Mouse (Mus musculus) stomach, embryonic 15.5 days (tissue): ENCODE results near the gene Tacc2. TPM values are rescaled to one million over a fixed set of nuclear protein-coding genes. Genes with fewer than 3 reads are reported as not detected.
A peak's percentile ranks its signal among the peaks of the same experiment; 100 is the strongest.

Source experiments
- ATAC-seq: fragments of 200-750 bp; cut with Nextera tagmentation; 2 replicates; pipeline ENCODE4 v1.8.0; 2017; ENCODE audit warnings: low read depth, moderate number of reproducible peaks, moderate TSS enrichment; ENCODE audit not compliant: insufficient read depth, low FRiP score
- H3K27ac ChIP-seq: fragments of 300-500 bp; sonication (generic); 2 replicates; pipeline ENCODE4 v1.5.1; 2015; ENCODE audit warnings: mild to moderate bottlenecking, inconsistent platforms
- H3K27me3 ChIP-seq: fragments of 300-500 bp; sonication (generic); replicated peaks from 2 replicates; pipeline ENCODE4 v1.6.1; 2015; ENCODE audit warnings: inconsistent platforms
- H3K36me3 ChIP-seq: fragments of 300-500 bp; sonication (generic); 2 replicates; pipeline ENCODE4 v1.6.1; 2015; ENCODE audit warnings: inconsistent platforms
- H3K4me1 ChIP-seq: fragments of 300-500 bp; sonication (generic); 2 replicates; pipeline ENCODE4 v1.6.1; 2015; ENCODE audit warnings: inconsistent platforms
- H3K4me2 ChIP-seq: fragments of 300-500 bp; sonication (generic); 2 replicates; pipeline ENCODE4 v1.6.1; 2015; ENCODE audit warnings: mild to moderate bottlenecking, inconsistent platforms
- H3K4me3 ChIP-seq: fragments of 300-500 bp; sonication (generic); replicated peaks from 2 replicates; pipeline ENCODE4 v1.5.1; 2015; ENCODE audit warnings: inconsistent platforms
- H3K9ac ChIP-seq: fragments of 300-500 bp; sonication (generic); 2 replicates; pipeline ENCODE4 v1.6.1; 2015; ENCODE audit warnings: inconsistent platforms
- H3K9me3 ChIP-seq: fragments of 300-500 bp; sonication (generic); 2 replicates; pipeline ENCODE4 v1.6.1; 2016; ENCODE audit warnings: inconsistent platforms
- WGBS: fragments of 180-500 bp; shearing (Covaris S2); methylation state at CpG from one replicate; pipeline ENCODE4 v1.1.7; 2015; 5-methylcytosine and 5-hydroxymethylcytosine counted together
- polyA plus RNA-seq: library from polyadenylated mRNA; unstranded; fragments of >200 nt; fragmentation: Nextera tagmentation; extraction: Ambion mirVana; gene quantifications from 2 replicates; pipeline ENCODE4 v1.2.1, GENCODE M21; 2015

Gene Tacc2
- polyA plus RNA-seq, 1 experiment from 2014 or later, result 21.4 TPM

DNA sequence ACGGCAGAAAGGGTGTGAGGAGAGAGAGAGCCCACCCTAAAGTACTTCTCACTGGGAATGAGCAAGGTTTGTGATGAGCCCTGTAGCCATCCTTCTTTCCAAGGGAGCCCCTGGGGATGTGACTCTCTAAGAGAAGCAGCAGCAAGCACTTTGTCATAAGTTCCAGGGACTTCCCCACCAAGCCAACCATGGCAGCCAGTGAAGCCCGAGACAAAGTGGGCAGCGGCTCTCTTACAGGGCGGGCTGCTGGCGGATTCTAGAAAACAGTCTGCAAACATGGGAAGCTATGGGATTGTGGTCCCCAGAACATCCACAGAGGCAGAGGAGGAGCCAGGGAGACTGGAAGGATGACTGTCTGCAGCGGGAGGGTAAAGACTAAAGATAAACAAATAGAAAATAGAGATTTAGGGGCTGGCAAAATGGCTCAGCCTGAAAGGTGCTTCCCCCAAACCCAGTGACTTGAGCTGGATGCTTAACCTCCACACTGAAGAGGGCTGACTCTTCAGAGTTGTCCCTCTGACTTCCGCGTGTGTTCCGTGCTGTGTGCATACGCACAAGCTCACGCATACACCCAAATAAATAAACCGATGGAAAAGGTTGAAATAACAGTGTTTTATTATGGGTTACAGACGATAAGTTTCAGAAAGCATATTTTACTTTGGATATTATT, 118.6 kb downstream of the Tacc2 start:
- WGBS, result 61% methylated on average over 13 of the region's 13 CpGs
- H3K4me1 ChIP-seq, result peaks cover 33% of the 10 kb centered on the region
- no peaks in the 10 kb centered on the region for H3K9me3 ChIP-seq
- ATAC-seq, result no peak
- 0 out of 2 replicates have a peak, but pooled peaks cover 4% of the 10 kb centered on the region for H3K36me3 ChIP-seq
- H3K4me2 ChIP-seq, result no peak overlapping the region
- H3K27ac ChIP-seq, result no peak overlapping the region
- no peak overlapping the region for H3K4me3 ChIP-seq
- H3K9ac ChIP-seq, result no peak overlapping the region
- no peaks in the 10 kb centered on the region for H3K27me3 ChIP-seq

- H3K9ac ChIP-seq, result no peak overlapping the region
- 71% methylated on average over 16 of the region's 16 CpGs for WGBS
- no peak overlapping the region; the same call in 1 of the 2 replicates for H3K27ac ChIP-seq
- H3K4me3 ChIP-seq, result no peak overlapping the region
- no peaks in the 10 kb centered on the region for H3K9me3 ChIP-seq
- ATAC-seq, result no peak
- H3K4me1 ChIP-seq, result peaks cover 32% of the 10 kb centered on the region
- no peak overlapping the region for H3K4me2 ChIP-seq
- H3K27me3 ChIP-seq, result no peaks in the 10 kb centered on the region
- 0 out of 2 replicates have a peak, but pooled peaks cover 4% of the 10 kb centered on the region for H3K36me3 ChIP-seq
Measured at GRCm38 (mm10) chr7:130696347-130697234, 119.4 kb downstream of the Tacc2 start.

- H3K36me3 ChIP-seq, result 0 out of 2 replicates have a peak, but pooled peaks cover 4% of the 10 kb centered on the region
- no peak overlapping the region for H3K9ac ChIP-seq
- no peak for ATAC-seq
- no peak overlapping the region for H3K4me3 ChIP-seq
- H3K27ac ChIP-seq, result no peak overlapping the region
- H3K4me1 ChIP-seq, result peaks cover 19% of the 10 kb centered on the region; the same call in 1 of the 2 replicates
- H3K27me3 ChIP-seq, result no peaks in the 10 kb centered on the region
- H3K4me2 ChIP-seq, result no peak overlapping the region
- H3K9me3 ChIP-seq, result no peaks in the 10 kb centered on the region
Measured at GRCm38 (mm10) chr7:130698480-130698879, 121.2 kb downstream of the Tacc2 start.

GRCm38 (mm10) chr7:130701336-130701735, 124.1 kb downstream of the Tacc2 start:
- WGBS, result 59% methylated on average over 1 of the region's 1 CpGs
- no peaks in the 10 kb centered on the region for H3K27me3 ChIP-seq
- H3K36me3 ChIP-seq, result 0 out of 2 replicates have a peak, but pooled peaks cover 4% of the 10 kb centered on the region
- no peak for ATAC-seq
- H3K9me3 ChIP-seq, result no peaks in the 10 kb centered on the region
- H3K4me2 ChIP-seq, result no peak overlapping the region
- H3K27ac ChIP-seq, result no peak overlapping the region
- no peak overlapping the region for H3K4me3 ChIP-seq
- H3K4me1 ChIP-seq, result 0 out of 2 replicates have a peak, but pooled peaks cover 4% of the 10 kb centered on the region
- H3K9ac ChIP-seq, result no peak overlapping the region

DNA sequence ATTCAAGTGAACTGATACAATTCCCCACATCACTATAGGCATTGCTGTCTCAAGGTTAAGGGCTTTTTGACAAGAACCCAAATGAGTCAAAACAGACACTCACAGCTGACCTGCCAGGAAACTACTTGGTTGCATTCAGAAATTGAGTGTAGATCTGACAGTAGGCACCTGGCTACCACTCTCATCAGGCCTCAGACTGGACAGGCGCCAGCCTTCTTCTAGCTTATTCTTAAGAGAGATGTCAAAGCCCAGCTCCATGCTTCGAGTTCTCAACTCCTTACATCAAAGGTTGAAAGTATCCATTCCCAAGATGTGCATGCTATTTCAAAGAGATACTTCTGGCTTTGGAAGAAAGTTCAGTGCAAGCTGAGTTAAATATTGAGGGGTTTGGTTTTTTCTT, 128.0 kb downstream of the Tacc2 start:
- Histone ChIP-seq H3K9me3 (no peaks in the 10 kb centered on the region), H3K36me3 (0 out of 2 replicates have a peak, but pooled peaks cover under 1% of the 10 kb centered on the region), H3K4me3 (no peak overlapping the region), H3K9ac (no peak overlapping the region), H3K27ac (no peak overlapping the region), H3K4me2 (no peak overlapping the region), H3K27me3 (no peaks in the 10 kb centered on the region), H3K4me1 (peaks cover 21% of the 10 kb centered on the region; the same call in 1 of the 2 replicates)
- 71% methylated on average over 2 of the region's 2 CpGs for WGBS
- no peak for ATAC-seq

GRCm38 (mm10) chr7:130708940-130709339, 131.7 kb downstream of the Tacc2 start:
- H3K4me3 ChIP-seq, result no peak overlapping the region
- WGBS, result 22% methylated on average over 9 of the region's 9 CpGs
- H3K9me3 ChIP-seq, result no peaks in the 10 kb centered on the region
- H3K4me2 ChIP-seq, result peak overlapping the region; percentile 23
- H3K9ac ChIP-seq, result no peak overlapping the region
- peak overlapping the region; percentile 17 for H3K27ac ChIP-seq
- ATAC-seq, result peak; percentile 67
- no peaks in the 10 kb centered on the region for H3K36me3 ChIP-seq
- no peaks in the 10 kb centered on the region for H3K27me3 ChIP-seq
- H3K4me1 ChIP-seq, result peaks cover 21% of the 10 kb centered on the region; the same call in 1 of the 2 replicates

GRCm38 (mm10) chr7:130709372-130710274, 132.4 kb downstream of the Tacc2 start:
- peak; percentile 11; the same call in 1 of the 2 replicates for ATAC-seq
- Histone ChIP-seq H3K9ac (no peak overlapping the region), H3K4me3 (no peak overlapping the region), H3K4me2 (peak overlapping the region; percentile 23), H3K4me1 (peaks cover 21% of the 10 kb centered on the region; the same call in 1 of the 2 replicates), H3K27ac (peak overlapping the region; percentile 17), H3K9me3 (no peaks in the 10 kb centered on the region), H3K36me3 (no peaks in the 10 kb centered on the region), H3K27me3 (no peaks in the 10 kb centered on the region)
- 48% methylated on average over 9 of the region's 9 CpGs for WGBS

GRCm38 (mm10) chr7:130711851-130712250, 134.6 kb downstream of the Tacc2 start:
- no peaks in the 10 kb centered on the region for H3K27me3 ChIP-seq
- no peak overlapping the region for H3K9ac ChIP-seq
- ATAC-seq, result no peak
- peaks cover 21% of the 10 kb centered on the region; the same call in 1 of the 2 replicates for H3K4me1 ChIP-seq
- WGBS, result 88% methylated on average over 7 of the region's 7 CpGs
- H3K36me3 ChIP-seq, result no peaks in the 10 kb centered on the region
- no peak overlapping the region for H3K4me3 ChIP-seq
- H3K9me3 ChIP-seq, result no peaks in the 10 kb centered on the region
- H3K27ac ChIP-seq, result no peak overlapping the region
- no peak overlapping the region for H3K4me2 ChIP-seq

- no peaks in the 10 kb centered on the region for H3K9me3 ChIP-seq
- no peak for ATAC-seq
- no peak overlapping the region for H3K4me2 ChIP-seq
- H3K9ac ChIP-seq, result no peak overlapping the region
- H3K4me3 ChIP-seq, result no peak overlapping the region
- no peaks in the 10 kb centered on the region for H3K27me3 ChIP-seq
- 78% methylated on average over 6 of the region's 6 CpGs for WGBS
- peaks cover 16% of the 10 kb centered on the region; the same call in 1 of the 2 replicates for H3K4me1 ChIP-seq
- H3K36me3 ChIP-seq, result no peaks in the 10 kb centered on the region
- no peak overlapping the region for H3K27ac ChIP-seq
Measured at GRCm38 (mm10) chr7:130713319-130713718, 136.1 kb downstream of the Tacc2 start.

DNA sequence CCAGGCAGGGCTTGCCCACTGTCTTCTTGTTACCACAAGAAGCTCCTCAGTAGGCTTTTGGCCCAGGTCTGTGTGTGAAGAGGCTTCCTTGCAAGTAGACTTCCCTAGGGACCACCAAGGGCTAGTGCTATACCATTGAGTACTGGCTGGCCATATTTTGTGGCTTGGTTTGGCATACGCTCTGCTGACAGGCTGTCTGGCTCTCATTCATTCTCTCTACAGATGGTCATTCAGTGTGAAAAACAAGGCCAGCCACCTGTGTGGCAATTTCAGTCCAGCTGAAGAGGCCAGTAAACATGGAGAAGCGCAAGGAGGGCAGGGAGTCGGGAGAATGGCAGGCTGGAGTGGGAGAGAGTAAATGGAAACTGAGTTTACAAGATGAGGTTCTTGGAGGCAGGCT, 138.2 kb downstream of the Tacc2 start:
- WGBS, result 89% methylated on average over 3 of the region's 3 CpGs
- ATAC-seq, result no peak
- 0 out of 2 replicates have a peak, but pooled peaks cover 3% of the 10 kb centered on the region for H3K4me1 ChIP-seq

GRCm38 (mm10) chr7:130716341-130716740, 139.1 kb downstream of the Tacc2 start:
- Histone ChIP-seq H3K36me3 (no peaks in the 10 kb centered on the region), H3K4me3 (no peak overlapping the region), H3K9me3 (no peaks in the 10 kb centered on the region), H3K4me1 (peaks cover 9% of the 10 kb centered on the region), H3K27ac (no peak overlapping the region), H3K9ac (no peak overlapping the region), H3K27me3 (no peaks in the 10 kb centered on the region), H3K4me2 (no peak overlapping the region)
- 86% methylated on average over 4 of the region's 4 CpGs for WGBS
- ATAC-seq, result no peak

More for the DNA sequence above, 138.2 kb downstream of the Tacc2 start:
- H3K27ac ChIP-seq, result no peak overlapping the region
- no peaks in the 10 kb centered on the region for H3K9me3 ChIP-seq
- H3K36me3 ChIP-seq, result no peaks in the 10 kb centered on the region
- H3K9ac ChIP-seq, result no peak overlapping the region
- H3K27me3 ChIP-seq, result no peaks in the 10 kb centered on the region
- H3K4me3 ChIP-seq, result no peak overlapping the region
- no peak overlapping the region for H3K4me2 ChIP-seq
